Mouse (Mus musculus) stomach, postnatal 0 days (tissue): ENCODE results near the gene Brinp2. TPM values are rescaled to one million over a fixed set of nuclear protein-coding genes. Genes with fewer than 3 reads are reported as not detected.

ENCODE experiments used
- ATAC-seq: fragments of 200-750 bp; cut with Nextera tagmentation; 2 replicates; pipeline ENCODE4 v1.8.0; 2017; ENCODE audit not compliant: low FRiP score, low TSS enrichment
- DNase-seq: peaks from one replicate; pipeline ENCODE4 v3.0.0-alpha.2; 2016; ENCODE audit warnings: low spot score
- H3K27ac ChIP-seq: fragments of 300-500 bp; sonication (generic); replicated peaks from 2 replicates; pipeline ENCODE4 v1.5.1; 2014; ENCODE audit warnings: mild to moderate bottlenecking, control low read depth
- H3K27me3 ChIP-seq: fragments of 300-500 bp; sonication (generic); 2 replicates; pipeline ENCODE4 v1.6.1; 2014; ENCODE audit warnings: low read length; ENCODE audit not compliant: control insufficient read depth, insufficient read depth
- H3K36me3 ChIP-seq: fragments of 300-500 bp; sonication (generic); 2 replicates; pipeline ENCODE4 v1.6.1; 2014; ENCODE audit warnings: low read length, mixed read lengths; ENCODE audit not compliant: control insufficient read depth, insufficient read depth
- H3K4me1 ChIP-seq: fragments of 300-500 bp; sonication (generic); replicated peaks from 2 replicates; pipeline ENCODE4 v1.6.1; 2014; ENCODE audit warnings: antibody characterized with exemption; ENCODE audit not compliant: control insufficient read depth, insufficient read depth
- H3K4me2 ChIP-seq: fragments of 300-500 bp; sonication (generic); replicated peaks from 2 replicates; pipeline ENCODE4 v1.6.1; 2014; ENCODE audit warnings: low read depth, mild to moderate bottlenecking, control low read depth, moderate library complexity
- H3K4me3 ChIP-seq: fragments of 300-500 bp; sonication (generic); 2 replicates; pipeline ENCODE4 v1.5.1; 2014; ENCODE audit warnings: low read depth, low read length, control low read depth
- H3K9ac ChIP-seq: fragments of 300-500 bp; sonication (generic); 2 replicates; pipeline ENCODE4 v1.6.1; 2014; ENCODE audit warnings: mild to moderate bottlenecking, low read length, control low read depth, mixed read lengths
- H3K9me3 ChIP-seq: fragments of 300-500 bp; sonication (generic); 2 replicates; pipeline ENCODE4 v1.6.1; 2016; ENCODE audit warnings: low read length; ENCODE audit not compliant: control insufficient read depth
- CTCF ChIP-seq: IDR thresholded peaks from 2 replicates; pipeline ENCODE4 v1.5.1; 2016; ENCODE audit warnings: antibody characterized with exemption, low read depth, mild to moderate bottlenecking, moderate library complexity
- EP300 ChIP-seq: optimal IDR thresholded peaks from 2 replicates; pipeline ENCODE3; 2016; ENCODE audit warnings: antibody characterized with exemption
- WGBS: fragments of 180-500 bp; shearing (Covaris S2); extraction: QIAGEN DNeasy Blood & Tissue Kit; methylation state at CpG from one replicate; pipeline ENCODE4 v1.1.7; 2014; 5-methylcytosine and 5-hydroxymethylcytosine counted together
- polyA plus RNA-seq: library from polyadenylated mRNA; unstranded; fragments of >200 nt; fragmentation: Nextera tagmentation; extraction: Ambion mirVana; gene quantifications from 2 replicates; pipeline ENCODE4 v1.2.1, GENCODE M21; 2015

Brinp2 gene
- polyA plus RNA-seq, 1 experiment from 2014 or later = 0.99 TPM

- TF ChIP-seq EP300 (no peak), CTCF (no peak)
- no peak overlapping the region for H3K4me2 ChIP-seq
- WGBS = 91% methylated on average over 2 of the region's 2 CpGs
- H3K27me3 ChIP-seq = no peaks in the 10 kb centered on the region
- H3K9me3 ChIP-seq = no peaks in the 10 kb centered on the region
- no peaks in the 10 kb centered on the region for H3K36me3 ChIP-seq
- no peak overlapping the region for H3K27ac ChIP-seq
- DNase-seq (no peak), ATAC-seq (no peak)
- H3K4me3 ChIP-seq = no peak overlapping the region
- H3K4me1 ChIP-seq = no peaks in the 10 kb centered on the region
- no peak overlapping the region for H3K9ac ChIP-seq
These were observed 29.2 kb upstream of the Brinp2 start for GRCm38 (mm10) chr1:158385311-158385710.

- no peak for TF ChIP-seq EP300
- TF ChIP-seq CTCF = no peak
- 77% methylated on average over 3 of the region's 3 CpGs for WGBS
- no peak for DNase-seq
These were observed 27.1 kb upstream of the Brinp2 start for GRCm38 (mm10) chr1:158383210-158383609.

GRCm38 (mm10) chr1:158382277-158382676 lies 26.2 kb upstream of the Brinp2 start:
- H3K36me3 ChIP-seq = no peaks in the 10 kb centered on the region
- no peaks in the 10 kb centered on the region for H3K4me1 ChIP-seq
- no peak overlapping the region for H3K4me2 ChIP-seq
- H3K9ac ChIP-seq = no peak overlapping the region
- no peak for DNase-seq
- no peak overlapping the region for H3K27ac ChIP-seq
- TF ChIP-seq EP300 = no peak
- no peak for TF ChIP-seq CTCF
- 66% methylated on average over 6 of the region's 6 CpGs for WGBS
- ATAC-seq = no peak
- no peaks in the 10 kb centered on the region for H3K27me3 ChIP-seq
- no peak overlapping the region for H3K4me3 ChIP-seq
- no peaks in the 10 kb centered on the region for H3K9me3 ChIP-seq

More at GRCm38 (mm10) chr1:158383210-158383609, 27.1 kb upstream of the Brinp2 start:
- H3K27ac ChIP-seq = no peak overlapping the region
- no peaks in the 10 kb centered on the region for H3K4me1 ChIP-seq
- H3K4me3 ChIP-seq = no peak overlapping the region
- no peaks in the 10 kb centered on the region for H3K27me3 ChIP-seq
- no peaks in the 10 kb centered on the region for H3K9me3 ChIP-seq
- no peak overlapping the region for H3K4me2 ChIP-seq
- no peak for ATAC-seq
- no peaks in the 10 kb centered on the region for H3K36me3 ChIP-seq
- no peak overlapping the region for H3K9ac ChIP-seq

GRCm38 (mm10) chr1:158364461-158364860 lies 8.3 kb upstream of the Brinp2 start:
- H3K4me3 ChIP-seq = no peak overlapping the region
- H3K4me2 ChIP-seq = no peak overlapping the region
- H3K9ac ChIP-seq = no peak overlapping the region
- H3K9me3 ChIP-seq = no peaks in the 10 kb centered on the region
- ATAC-seq = no peak
- 71% methylated on average over 1 of the region's 1 CpGs for WGBS
- H3K27ac ChIP-seq = no peak overlapping the region
- H3K27me3 ChIP-seq = no peaks in the 10 kb centered on the region; the same call in 1 of the 2 replicates
- DNase-seq = no peak
- TF ChIP-seq EP300 (no peak), CTCF (no peak)
- no peaks in the 10 kb centered on the region for H3K4me1 ChIP-seq
- H3K36me3 ChIP-seq = no peaks in the 10 kb centered on the region

DNA sequence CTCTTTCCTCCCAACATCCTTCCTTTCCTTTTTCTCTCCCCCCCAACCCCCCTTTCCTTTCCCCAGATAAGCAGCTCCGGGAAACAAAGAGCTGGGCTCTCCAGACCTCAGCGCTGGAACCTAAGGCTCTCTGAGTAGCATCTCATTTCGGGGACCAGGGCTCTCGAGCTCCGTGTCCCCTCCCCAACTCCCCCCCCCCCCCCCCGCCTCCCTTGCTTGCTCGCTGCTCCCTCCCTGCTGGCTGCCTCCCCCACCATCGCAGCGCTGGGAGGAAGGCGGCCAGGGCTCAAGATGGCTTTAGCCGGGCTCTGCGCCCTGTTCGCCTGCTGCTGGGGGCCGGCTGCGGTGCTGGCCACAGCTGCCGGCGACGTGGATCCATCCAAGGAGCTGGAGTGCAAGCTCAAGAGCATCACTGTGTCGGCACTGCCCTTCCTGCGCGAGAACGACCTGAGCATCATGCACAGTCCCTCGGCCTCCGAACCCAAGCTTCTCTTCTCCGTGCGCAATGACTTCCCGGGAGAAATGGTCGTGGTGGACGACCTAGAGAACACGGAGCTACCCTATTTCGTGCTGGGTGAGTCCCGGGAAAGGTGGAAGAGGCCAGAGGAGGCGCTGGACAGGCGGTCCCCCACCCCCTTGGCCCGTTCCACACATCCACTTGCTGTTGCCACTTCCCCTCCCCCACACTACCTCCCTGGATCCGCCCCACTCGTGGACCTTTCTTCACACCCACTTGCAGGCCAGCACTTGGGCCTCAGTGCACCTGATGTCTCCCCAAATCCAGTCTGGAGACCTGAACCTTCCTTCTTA lies 6.4 kb upstream of the Brinp2 start:
- Histone ChIP-seq H3K9ac (no peak overlapping the region), H3K4me2 (peak overlapping the region; percentile 50), H3K4me1 (no peaks in the 10 kb centered on the region), H3K4me3 (peak overlapping the region; percentile 15), H3K9me3 (no peaks in the 10 kb centered on the region), H3K27ac (no peak overlapping the region), H3K36me3 (no peaks in the 10 kb centered on the region), H3K27me3 (no peaks in the 10 kb centered on the region; the same call in 1 of the 2 replicates)
- TF ChIP-seq EP300 = no peak
- no peak for TF ChIP-seq CTCF
- ATAC-seq = 0 out of 2 replicates have a peak, but pooled peaks have one; percentile 15
- no peak for DNase-seq
- WGBS = 3% methylated on average over 34 of the region's 37 CpGs

GRCm38 (mm10) chr1:158361964-158362291 lies 5.8 kb upstream of the Brinp2 start, which contains the start of gene Astn1:
Gene Astn1 (plus strand): TSS chr1:158362273.
- Histone ChIP-seq H3K4me3 (peak within 1 kb of the TSS; percentile 15), H3K4me2 (peak within 1 kb of the TSS; percentile 50), H3K4me1 (no peaks in the 10 kb centered on the region), H3K27ac (no peak within 1 kb of the TSS), H3K27me3 (no peaks in the 10 kb centered on the region; the same call in 1 of the 2 replicates), H3K9me3 (no peaks in the 10 kb centered on the region), H3K36me3 (no peaks in the 10 kb centered on the region), H3K9ac (no peak within 1 kb of the TSS)
- no peak for DNase-seq
- ATAC-seq = no peak
- 0% methylated on average over 2 of the region's 2 CpGs for WGBS
- TF ChIP-seq CTCF = no peak
- TF ChIP-seq EP300 = no peak
